Mouse (Mus musculus): ENCODE data around the gene Rev3l. TPM values are rescaled to one million over a fixed set of nuclear protein-coding genes. Genes with fewer than 3 reads are reported as not detected.

Gene Rev3l
- polyA plus RNA-seq (2012; rRNA removed; ENCODE audit: low replicate concordance) = 14.1 and 100 TPM in 2 replicates

DNA sequence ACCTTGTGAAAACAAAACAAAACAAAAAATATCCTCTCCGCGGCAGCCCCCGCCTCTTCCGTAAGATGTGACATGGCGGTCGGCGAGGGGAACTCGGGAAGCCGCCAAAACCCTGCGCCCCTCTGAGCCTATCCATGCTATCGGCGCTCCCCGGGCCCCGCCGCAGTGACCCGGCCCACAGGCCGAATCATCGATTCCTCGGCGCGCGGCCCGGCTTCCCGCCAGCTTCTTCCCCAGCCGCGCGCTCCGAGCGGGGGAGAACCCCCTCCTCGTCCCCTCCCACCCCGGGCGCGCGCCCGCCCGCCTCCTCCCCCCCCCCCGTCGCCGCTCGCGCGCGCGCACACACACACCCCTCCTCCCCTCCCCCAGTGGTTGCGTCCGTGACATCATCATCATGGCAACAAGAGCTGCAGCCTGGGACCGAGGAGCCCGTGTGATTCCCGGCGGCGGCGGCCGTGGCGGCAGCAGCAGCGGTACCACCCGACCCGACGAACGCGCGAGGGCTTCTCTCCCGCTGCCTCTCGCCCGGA lies at the start of gene Rev3l:
Gene Rev3l (plus strand): TSS at position 383 of the 530 bp plus-strand sequence.

DNA sequence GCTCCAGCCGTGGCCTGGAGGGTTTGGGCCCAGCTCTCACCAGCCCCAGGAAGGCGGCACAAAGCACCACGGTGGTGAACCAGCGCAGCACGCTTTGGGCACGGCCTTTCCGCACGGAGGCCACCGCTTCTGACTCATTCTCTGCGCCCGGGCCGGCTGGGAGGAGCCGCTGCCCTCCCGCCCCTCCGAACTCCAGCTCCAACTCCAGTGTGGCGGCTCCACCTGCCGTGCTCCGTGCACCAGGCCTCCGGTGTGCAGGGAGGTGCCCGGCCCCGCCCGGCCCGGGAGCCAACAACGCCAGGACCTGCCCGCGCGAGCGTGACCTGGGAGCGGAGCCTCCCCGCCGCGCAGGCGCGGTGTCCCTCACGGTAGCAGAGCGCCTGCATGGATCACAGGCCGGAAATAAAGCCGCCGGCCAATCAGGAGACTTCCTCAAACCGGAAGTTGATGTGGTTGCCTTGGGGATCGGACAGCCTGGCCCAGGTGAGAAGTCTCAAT lies 167.0 kb downstream of the Rev3l start, which contains the start of gene Mfsd4b4:
Gene Mfsd4b4 (minus strand): TSS at position 365 of the 498 bp plus-strand sequence.

Other genes starting within 250 kb of the Rev3l start
- gene Traf3ip2, start 119.2 kb upstream of the Rev3l start, polyA plus RNA-seq (2012; rRNA removed; ENCODE audit: low replicate concordance) = 16.2 and 44.6 TPM in 2 replicates
- 5.1 and 6.3 TPM in 2 replicates for gene Mfsd4b4, start 167.1 kb downstream of the Rev3l start, polyA plus RNA-seq (2012; rRNA removed; ENCODE audit: low replicate concordance)
- gene Mfsd4b2, start 194.8 kb downstream of the Rev3l start, polyA plus RNA-seq (2012; rRNA removed; ENCODE audit: low replicate concordance) = 0.06 and 0.19 TPM in 2 replicates
- 1.8 and 3.5 TPM in 2 replicates for gene Mfsd4b3, start 228.0 kb downstream of the Rev3l start, polyA plus RNA-seq (2012; rRNA removed; ENCODE audit: low replicate concordance)

All from subcutaneous adipose tissue, adult 2 months (tissue).